Mouse (Mus musculus) brain, embryonic 14.5 days (tissue): ENCODE results near the gene Ube2r2. TPM values are rescaled to one million over a fixed set of nuclear protein-coding genes. Genes with fewer than 3 reads are reported as not detected.
A peak's percentile ranks its signal among the peaks of the same experiment; 100 is the strongest.

ENCODE experiments used
- DNase-seq: peaks from one replicate; pipeline ENCODE4 v3.0.0-alpha.2; 2011; ENCODE audit warnings: low read depth
- CTCF ChIP-seq: fragments of 200-500 bp; IDR thresholded peaks from 2 replicates; pipeline ENCODE4 v1.5.1; 2012; ENCODE audit warnings: inconsistent platforms, mild to moderate bottlenecking, moderate library complexity, borderline replicate concordance; ENCODE audit not compliant: insufficient read depth, insufficient read length; ENCODE audit errors: extremely low read depth
- POLR2A ChIP-seq: fragments of 200-500 bp; IDR thresholded peaks from 2 replicates; pipeline ENCODE4 v1.6.1; 2012; ENCODE audit warnings: mild to moderate bottlenecking, inconsistent platforms, borderline replicate concordance; ENCODE audit not compliant: poor library complexity, insufficient read depth, insufficient read length, severe bottlenecking; ENCODE audit errors: extremely low read depth
- polyA plus RNA-seq: library from polyadenylated mRNA; depleted of rRNA; stranded (reverse); fragments of >200 nt; gene quantifications from 2 replicates; pipeline ENCODE4 v1.2.3, GENCODE M21; 2012

Ube2r2 gene
- polyA plus RNA-seq, 1 experiment: 175 TPM

- DNase-seq: no peak
Measured at GRCm38 (mm10) chr4:41129836-41130235, 5.7 kb upstream of the Ube2r2 start.

DNA sequence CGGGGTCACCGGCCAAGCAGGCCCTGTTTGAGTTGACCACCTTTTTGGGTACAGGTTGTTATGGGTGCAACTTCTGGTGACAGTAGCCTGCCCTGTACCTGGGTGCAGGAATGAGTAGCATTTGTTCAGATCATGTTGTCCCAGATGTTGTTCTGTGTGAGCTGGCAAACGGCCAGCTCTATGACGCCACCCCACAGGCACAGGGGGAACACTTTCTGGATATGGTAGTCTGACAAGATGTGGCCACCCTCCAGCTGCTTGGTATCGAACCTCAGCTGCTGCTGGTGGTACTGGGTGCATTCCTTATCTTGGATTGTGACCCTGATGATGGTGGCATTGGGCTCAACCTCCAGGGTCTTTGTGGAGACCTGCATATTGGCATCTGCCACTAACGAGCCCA lies 3.1 kb upstream of the Ube2r2 start:
- no peak for DNase-seq

More at GRCm38 (mm10) chr4:41129836-41130235, 5.7 kb upstream of the Ube2r2 start:
- TF ChIP-seq CTCF (no peak), POLR2A (no peak)

DNA sequence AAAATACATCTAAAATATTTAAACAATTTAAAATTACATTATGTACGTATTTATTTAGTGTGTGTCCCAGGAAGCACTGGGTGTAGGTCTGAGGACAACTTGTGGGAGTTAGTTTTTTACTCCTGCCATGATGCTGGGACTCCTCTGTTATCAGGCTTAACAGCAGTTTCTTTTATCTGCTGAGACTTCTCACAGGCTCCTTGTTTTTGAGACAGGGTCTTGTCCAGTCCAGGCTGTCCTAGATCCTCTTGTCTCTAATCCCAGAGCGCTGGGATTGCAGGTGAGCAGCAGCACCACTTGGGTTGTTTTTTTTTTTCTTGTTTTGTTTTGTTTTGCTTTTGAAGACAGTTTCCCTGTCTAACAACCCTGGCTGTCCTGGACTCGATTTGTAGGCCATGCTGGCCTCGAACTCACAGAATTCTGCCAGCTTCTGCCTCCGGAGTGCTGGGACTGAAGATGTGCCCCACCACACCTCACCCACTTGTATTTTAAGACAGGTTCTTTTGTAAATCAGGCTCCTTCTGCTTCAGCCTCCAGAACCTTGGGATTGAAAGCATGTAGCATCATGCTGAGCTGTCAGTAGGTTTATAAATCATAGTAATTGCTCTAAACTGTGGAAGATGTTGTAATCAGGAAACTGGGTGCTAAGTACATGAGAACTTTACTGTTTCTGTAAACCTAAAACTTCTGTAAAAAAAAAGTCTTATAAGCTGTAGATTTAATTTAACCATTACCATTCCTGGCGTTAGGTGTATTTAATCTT lies 1.8 kb upstream of the Ube2r2 start:
- TF ChIP-seq CTCF (no peak), POLR2A (no peak)
- no peak for DNase-seq

More for the DNA sequence above, 3.1 kb upstream of the Ube2r2 start:
- TF ChIP-seq POLR2A (no peak), CTCF (no peak)

DNA sequence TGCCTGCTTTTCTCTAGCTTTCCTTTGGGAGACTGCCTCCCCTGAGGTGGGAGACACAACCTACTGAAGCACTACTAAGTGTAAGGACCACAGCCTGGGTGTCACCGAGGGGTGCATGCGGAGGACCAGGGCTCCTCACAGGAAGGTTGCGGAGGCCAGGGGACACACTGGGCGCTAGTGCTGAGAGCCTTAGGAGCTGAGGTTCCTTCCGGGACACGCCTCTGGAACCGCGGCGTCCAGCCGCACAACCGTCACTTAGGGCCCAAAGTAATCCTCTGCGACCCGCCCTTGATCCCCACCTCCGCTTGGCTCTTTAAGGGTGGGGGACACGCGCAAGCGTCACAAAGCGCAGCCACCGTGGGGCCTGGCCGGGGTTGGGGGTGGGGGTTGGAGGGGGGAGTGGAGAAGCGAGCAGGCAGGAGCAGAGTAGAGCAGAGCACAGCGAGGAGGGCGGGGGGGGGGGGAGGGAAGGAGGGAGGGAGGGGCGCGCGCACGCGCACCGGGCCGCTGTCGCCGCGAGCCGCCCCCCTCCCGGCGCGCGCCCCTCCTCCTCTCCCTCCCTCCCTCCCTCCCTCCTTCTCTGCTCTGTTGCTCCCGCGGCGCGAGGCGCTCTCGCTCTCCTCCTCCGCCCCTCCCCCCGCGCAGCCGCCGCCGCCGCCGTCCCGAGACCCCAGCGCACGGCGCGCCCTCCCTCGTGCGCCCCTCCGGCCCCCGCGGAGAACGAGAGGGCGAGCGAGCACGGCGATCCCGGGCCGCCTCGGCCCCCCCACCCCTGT lies 420 bp upstream of the Ube2r2 start:
- TF ChIP-seq CTCF (no peak), POLR2A (peak; percentile 78)
- peak; percentile 95 for DNase-seq

GRCm38 (mm10) chr4:41136454-41136805 lies 887 bp downstream of the Ube2r2 start:
- no peak for DNase-seq
- TF ChIP-seq CTCF (no peak), POLR2A (peak; percentile 18; the same call in 1 of the 2 replicates)

DNA sequence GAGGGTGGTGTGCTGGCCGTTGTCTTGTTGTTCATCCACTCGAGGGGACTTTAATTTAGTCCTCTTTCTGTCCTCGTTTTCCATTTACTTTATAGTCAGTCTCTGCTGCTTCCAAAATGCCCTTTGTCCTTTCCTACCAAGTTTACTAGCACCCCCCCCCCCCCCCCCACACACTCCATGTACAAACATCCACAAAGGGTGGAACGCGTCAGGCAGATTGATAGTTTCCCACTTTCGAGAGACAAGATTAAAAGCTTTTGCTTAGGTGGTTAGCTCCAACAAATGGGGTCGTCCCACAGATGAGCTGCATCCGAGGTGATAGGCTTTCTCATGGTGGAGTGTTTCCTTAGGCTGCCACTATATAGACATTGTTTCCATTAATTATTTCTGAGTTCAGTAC lies 1.3 kb downstream of the Ube2r2 start:
- TF ChIP-seq CTCF: no peak
- no peak for TF ChIP-seq POLR2A
- peak; percentile 33 for DNase-seq

DNA sequence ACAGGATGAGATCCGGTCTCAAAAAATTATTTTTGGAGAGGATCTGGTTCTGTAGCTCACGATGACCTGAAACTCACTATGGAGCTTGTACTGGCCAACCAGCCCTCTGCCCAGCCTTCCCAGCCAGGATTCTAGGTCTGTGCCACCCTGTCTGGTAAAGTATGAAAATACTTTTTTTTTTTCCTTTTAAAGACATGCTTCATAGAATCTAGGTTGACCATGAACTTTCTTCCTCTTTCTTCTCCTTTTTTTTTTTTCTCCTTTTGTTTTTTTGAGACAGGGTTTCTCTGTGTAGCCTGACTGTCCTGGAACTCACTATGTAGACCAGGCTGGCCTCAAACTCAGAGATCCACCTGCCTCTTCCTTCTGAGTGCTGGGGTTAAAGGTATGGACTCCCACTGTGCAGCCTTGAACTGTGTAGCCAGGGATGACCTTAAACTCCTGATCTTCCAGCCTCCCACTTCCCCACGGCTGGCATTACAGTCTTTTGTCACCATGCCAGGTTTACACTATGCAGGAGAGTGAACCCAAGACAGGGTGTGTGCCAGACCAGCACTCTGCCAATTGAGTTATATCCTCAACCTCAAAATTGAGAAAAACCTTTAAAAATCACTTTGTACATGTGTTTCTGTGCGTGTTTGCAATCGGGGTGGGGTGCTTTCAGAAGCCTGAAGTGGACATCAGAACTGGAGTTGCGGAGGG lies 4.8 kb downstream of the Ube2r2 start:
- TF ChIP-seq CTCF (no peak), POLR2A (no peak)
- DNase-seq: no peak

- no peak for DNase-seq
- TF ChIP-seq CTCF (no peak), POLR2A (no peak)
Measured at GRCm38 (mm10) chr4:41142601-41143000, 7.1 kb downstream of the Ube2r2 start.

DNA sequence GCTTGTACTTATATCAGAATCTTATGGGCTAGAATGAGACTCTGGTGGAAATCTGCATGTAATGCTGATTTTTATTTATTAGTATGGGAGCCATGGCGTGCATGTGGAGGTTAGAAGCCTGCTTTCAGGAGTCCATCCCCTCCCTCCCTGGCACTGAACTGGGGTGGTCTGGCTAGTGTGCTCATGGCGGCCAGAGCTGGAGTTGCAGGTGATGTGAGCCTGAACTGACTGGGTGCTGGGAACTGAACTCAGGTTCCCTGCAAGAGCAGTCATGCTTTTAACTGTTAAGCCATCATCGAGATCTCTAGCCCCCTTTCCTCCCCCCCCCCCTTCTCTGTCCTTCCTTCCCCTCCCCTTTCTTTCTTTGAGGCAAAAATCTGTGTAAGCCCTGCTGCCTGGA lies 14.3 kb downstream of the Ube2r2 start:
- DNase-seq: no peak
- TF ChIP-seq CTCF: no peak
- TF ChIP-seq POLR2A: no peak

DNA sequence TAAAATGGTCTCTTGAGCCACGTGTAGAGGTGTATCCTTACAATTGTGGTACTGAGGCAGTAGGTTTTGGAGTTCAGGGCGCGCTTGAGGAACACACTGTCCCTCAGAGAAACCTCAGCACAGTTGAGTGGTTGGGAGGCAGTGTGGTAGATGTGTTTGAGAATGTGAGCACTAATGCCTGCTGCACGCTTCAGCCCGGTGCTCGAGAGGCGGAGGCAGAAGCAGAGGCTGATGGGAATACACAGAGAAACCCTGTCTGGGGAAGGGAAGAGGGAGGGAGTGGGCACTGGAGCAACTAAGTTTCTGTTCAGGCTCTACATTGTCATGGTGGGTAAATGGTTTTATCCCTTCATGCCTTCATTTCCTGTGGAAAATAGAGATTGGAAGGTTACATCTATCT lies 15.6 kb downstream of the Ube2r2 start:
- TF ChIP-seq POLR2A: no peak
- no peak for TF ChIP-seq CTCF
- no peak for DNase-seq

DNA sequence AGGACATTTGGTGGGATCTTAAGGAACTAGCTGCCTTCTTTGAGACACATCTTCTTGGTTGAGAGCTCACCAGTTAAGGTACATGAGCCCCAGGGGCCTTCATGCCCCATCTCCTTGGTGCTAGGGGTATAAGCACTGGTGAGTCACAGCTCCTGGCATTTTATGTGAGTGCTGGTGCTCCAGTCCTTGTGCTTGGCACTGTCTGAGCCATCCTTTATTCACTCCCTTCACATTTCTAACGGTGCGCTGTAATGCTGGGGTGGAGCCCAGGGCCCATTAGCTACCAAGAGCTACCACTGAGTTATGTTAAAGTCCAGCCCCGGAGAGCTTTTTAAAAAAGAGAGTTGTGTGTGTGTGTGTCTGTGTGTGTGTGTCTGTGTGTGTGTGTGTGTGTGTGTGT lies 17.6 kb downstream of the Ube2r2 start:
- no peak for TF ChIP-seq CTCF
- no peak for TF ChIP-seq POLR2A

DNA sequence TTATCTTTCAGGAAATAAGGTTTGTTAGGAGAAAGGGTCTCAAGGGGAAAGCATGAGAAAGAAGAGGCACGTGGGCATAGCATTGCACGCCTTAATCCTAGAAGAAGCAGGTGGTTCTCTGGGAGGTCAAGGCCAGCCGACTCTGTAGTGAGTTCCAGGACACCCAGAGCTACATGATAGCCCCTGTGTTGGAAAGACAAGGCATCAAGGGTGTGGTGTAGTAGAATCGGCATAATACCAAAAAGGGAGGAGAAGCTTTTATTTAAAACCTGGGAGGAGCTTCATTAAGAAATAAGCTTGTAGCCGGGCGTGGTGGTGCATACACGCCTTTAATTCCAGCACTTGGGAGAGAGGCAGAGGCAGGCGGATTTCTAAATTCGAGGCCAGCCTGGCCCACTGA lies 21.4 kb downstream of the Ube2r2 start:
- TF ChIP-seq POLR2A: no peak
- no peak for TF ChIP-seq CTCF
- no peak for DNase-seq

More for the DNA sequence above, 17.6 kb downstream of the Ube2r2 start:
- peak; percentile 15 for DNase-seq
